In genomic region chr11:86464275-86464674, GRCm38 (mm10) we compare ENCODE assay signal across 8 mouse cellular contexts. TPM values are rescaled to one million over a fixed set of nuclear protein-coding genes. Genes with fewer than 3 reads are reported as not detected.
A peak's percentile ranks its signal among the peaks of the same experiment; 100 is the strongest.
DNase-seq lines count a peak whose midpoint lies in the region; ATAC-seq and TF ChIP-seq lines count a peak whose summit lies in the region.
"Not testable (repeated sequence)": the region's sequence is repeated elsewhere in the genome, so short reads cannot be mapped to it uniquely, and the experiment has no call there.

No protein-coding gene starts in this region.

- not testable (repeated sequence) for H3K27ac ChIP-seq in heart, adult 2 months; kidney, embryonic 14.5 days (ENCODE audit: low read depth, low read length); midbrain, postnatal 0 days (ENCODE audit: low read depth, low read length)

- not testable (repeated sequence) for H3K9ac ChIP-seq in heart, adult 2 months (ENCODE audit: low read depth, low read length); kidney, embryonic 14.5 days (ENCODE audit: low read depth, low read length); midbrain, postnatal 0 days (replicated peaks; ENCODE audit: low read length, poor library complexity, severe bottlenecking)

- TF ChIP-seq POLR2A in heart, adult 2 months (IDR thresholded peaks at IDR 0.05; ENCODE audit: insufficient read depth, low read depth, low read length): not testable (repeated sequence)

- TF ChIP-seq EP300 in heart, adult 2 months (IDR thresholded peaks at IDR 0.05; ENCODE audit: insufficient read depth, low read depth, low read length): not testable (repeated sequence)

- H3K4me2 ChIP-seq in kidney, embryonic 14.5 days (replicated peaks; ENCODE audit: low read depth, low read length); midbrain, postnatal 0 days (ENCODE audit: low read depth, low read length, poor library complexity, severe bottlenecking): not testable (repeated sequence)

- H3K4me1 ChIP-seq in heart, adult 2 months (ENCODE audit: control insufficient read depth, insufficient read depth, low read length); kidney, embryonic 14.5 days (ENCODE audit: control insufficient read depth, insufficient read depth, low read length); midbrain, postnatal 0 days (ENCODE audit: insufficient read depth, low read length): not testable (repeated sequence)

- not testable (repeated sequence) for H3K79me2 ChIP-seq in heart, adult 2 months (replicated peaks; ENCODE audit: control insufficient read depth, insufficient read depth, low read length)

- not testable (repeated sequence) for H3K36me3 ChIP-seq in heart, adult 2 months (ENCODE audit: control insufficient read depth, insufficient read depth, low read length); kidney, embryonic 14.5 days (ENCODE audit: control insufficient read depth, insufficient read depth, low read length); midbrain, postnatal 0 days (ENCODE audit: insufficient read depth, low read length)

- not testable (repeated sequence) for H3K27me3 ChIP-seq in heart, adult 2 months (ENCODE audit: control insufficient read depth, insufficient read depth, low read length); kidney, embryonic 14.5 days (ENCODE audit: control insufficient read depth, insufficient read depth, low read length); midbrain, postnatal 0 days (ENCODE audit: insufficient read depth, low read length)

- not testable (repeated sequence) for H3K4me3 ChIP-seq in heart, adult 2 months; kidney, embryonic 14.5 days (ENCODE audit: low read length); midbrain, postnatal 0 days (ENCODE audit: low read depth, low read length)

- ATAC-seq in kidney, embryonic 14.5 days (ENCODE audit: low FRiP score, low TSS enrichment): 0 out of 2 replicates have a peak, but pooled peaks have one; percentile 32
- not testable (repeated sequence) for ATAC-seq in midbrain, postnatal 0 days (ENCODE audit: low FRiP score)

- intact Hi-C loops in heart, adult 2 months (cut with DNase I): not testable (repeated sequence)

- DNase-seq in CD4-positive helper T cell, adult 2 months (ENCODE audit: low read depth, low spot score): peak; percentile 66
- DNase-seq in adrenal gland, postnatal 14 days: peak; percentile 77
- DNase-seq in embryo, embryonic 10.5 days (ENCODE audit: low spot score): peak; percentile 92
- DNase-seq in heart, adult 2 months: peak; percentile 31 to 34
- DNase-seq in liver: peak; percentile 75
- peak; percentile 88 for DNase-seq in midbrain, postnatal 0 days (ENCODE audit: low spot score)
- DNase-seq in spleen, postnatal 4 days (ENCODE audit: low spot score in 2 of 2): peak; percentile 67 to 85

- peak; percentile 77 for TF ChIP-seq CTCF in heart, adult 2 months (IDR thresholded peaks at IDR 0.05)
- peak; percentile 85 for TF ChIP-seq CTCF in midbrain, postnatal 0 days (IDR thresholded peaks at IDR 0.05)

- not testable (repeated sequence) for H3K9me3 ChIP-seq in kidney, embryonic 14.5 days (ENCODE audit: control insufficient read depth, low read length); midbrain, postnatal 0 days (ENCODE audit: low read length)

- 15% methylated on average over 8 of the region's 8 CpGs for WGBS in heart, adult 2 months
- WGBS in kidney, embryonic 14.5 days: 20% methylated on average over 7 of the region's 8 CpGs
- WGBS in midbrain, postnatal 0 days: 23% methylated on average over 8 of the region's 8 CpGs

RNA-seq across cellular contexts. Expression of gene Rnft1, which starts 20.2 kb away (rescaled TPM):
- 32.6 and 38.1 TPM in 2 replicates for total RNA-seq in adrenal gland, postnatal 14 days (2021)
- 10 to 100 TPM; 26.2 to 35.0 TPM for total RNA-seq in heart, adult 2 months (2021)
- polyA plus RNA-seq in heart, adult 2 months (2012; rRNA removed): 6.8 and 14.3 TPM in 2 replicates
- 33.0 and 39.0 TPM in 2 replicates for polyA plus RNA-seq in kidney, embryonic 14.5 days (2014; fragmentation: Nextera tagmentation; extraction: Ambion mirVana)
- total RNA-seq in midbrain, postnatal 0 days (2014; rRNA removed): 6.2 and 9.3 TPM in 2 replicates
- 9.7 and 11.6 TPM in 2 replicates for polyA plus RNA-seq in midbrain, postnatal 0 days (2015; fragmentation: Nextera tagmentation; extraction: Ambion mirVana)

Comparison
In these comparisons a context has a peak if more than half of its experiments do, and no peak if none do; other contexts are left out.
1. DNase-seq: peak in every context shown above with its lines; median percentile 92 in embryo, embryonic 10.5 days; 88 in midbrain, postnatal 0 days; 77 in adrenal gland, postnatal 14 days; 76 in spleen, postnatal 4 days; 75 in liver; 66 in CD4-positive helper T cell, adult 2 months; 32 in heart, adult 2 months.